ENCODE assay signal across 8 mouse cellular contexts in the genomic region with DNA sequence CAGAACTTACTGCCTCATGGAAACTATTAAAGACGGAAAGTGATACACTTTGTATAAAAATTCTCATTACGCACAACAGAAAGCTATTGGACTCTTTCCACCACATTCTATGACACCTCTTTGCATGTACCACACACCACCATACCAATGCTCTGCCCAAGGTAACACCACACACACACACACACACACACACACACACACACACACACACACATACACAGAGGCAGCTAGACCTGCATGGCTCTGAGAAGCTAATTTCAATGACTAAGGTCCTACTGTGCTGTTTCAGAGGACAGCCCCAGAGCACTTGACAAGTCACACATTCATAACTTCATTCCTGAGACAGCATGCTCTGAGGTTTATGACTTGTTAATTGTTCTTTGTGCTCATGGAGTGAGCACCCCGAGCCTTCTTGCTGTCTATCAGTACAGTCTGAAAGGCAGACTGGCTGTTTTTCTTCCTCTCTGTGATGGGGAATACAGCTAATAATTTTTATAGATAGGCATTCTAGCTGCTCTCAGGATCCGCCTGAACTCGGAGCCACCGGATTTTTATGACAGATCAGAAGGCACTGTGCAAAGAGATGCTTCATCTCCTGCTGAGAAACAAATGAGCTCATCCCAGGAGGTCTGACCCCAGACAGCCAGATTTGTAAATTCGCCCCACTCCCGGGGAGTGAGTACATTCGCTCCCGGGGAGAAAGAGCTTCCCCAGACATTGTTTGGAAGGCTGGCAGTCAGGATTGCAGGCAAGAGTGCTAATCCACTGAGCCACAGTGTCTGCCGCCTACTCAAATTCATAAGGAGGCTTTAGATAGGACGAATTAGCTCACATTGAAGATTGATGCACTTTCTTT.
DNase-seq lines count a peak whose midpoint lies in the region; ATAC-seq and TF ChIP-seq lines count a peak whose summit lies in the region.
"Had no signal": no experiment of that assay in that cellular context is flagged by ENCODE, and none has a peak within 500 bp of the region (broad histone marks: within the 10 kb centered on the region; RNA-seq: fewer than 3 reads in every experiment).

No protein-coding gene starts in this region.

- DNase-seq in Muller cell, postnatal 12 days (ENCODE audit: inconsistent ontology term), result peak; percentile 85
- peak; percentile 48 for DNase-seq in embryonic facial prominence, embryonic 14.5 days (ENCODE audit: low spot score)
- DNase-seq in thymus, postnatal 0 days (ENCODE audit: low spot score), result no peak
- DNase-seq in thymus, postnatal 4 days, result no peak
- DNase-seq in urinary bladder, postnatal 10 days (ENCODE audit: low spot score), result no peak

- ATAC-seq in embryonic facial prominence, embryonic 14.5 days (ENCODE audit: low read depth), result no peak
- peak; percentile 57; the same call in 1 of the 2 replicates for ATAC-seq in hindbrain, embryonic 15.5 days (ENCODE audit: low FRiP score, low read depth)

- no peak for TF ChIP-seq POLR2A in ES-Bruce4 (IDR thresholded peaks at IDR 0.05; ENCODE audit: insufficient read depth, low read length)

- H3K9ac ChIP-seq in ES-Bruce4 (ENCODE audit: low read depth, poor library complexity, severe bottlenecking), result no peak overlapping the region
- H3K9ac ChIP-seq in embryonic facial prominence, embryonic 14.5 days (ENCODE audit: low read depth, low read length), result no peak overlapping the region
- no peak overlapping the region for H3K9ac ChIP-seq in hindbrain, embryonic 15.5 days

- 15% methylated on average over 11 of the region's 12 CpGs for WGBS in embryonic facial prominence, embryonic 14.5 days
- WGBS in hindbrain, embryonic 15.5 days, result 18% methylated on average over 12 of the region's 12 CpGs

- H3K4me1 ChIP-seq in ES-Bruce4 (ENCODE audit: control insufficient read depth, insufficient read depth, low read length), result no peaks in the 10 kb centered on the region
- H3K4me1 ChIP-seq in embryonic facial prominence, embryonic 14.5 days (ENCODE audit: control insufficient read depth, insufficient read depth, low read length), result peaks cover 19% of the 10 kb centered on the region
- H3K4me1 ChIP-seq in hindbrain, embryonic 15.5 days (replicated peaks), result peaks cover 7% of the 10 kb centered on the region; the same call in 1 of the 2 replicates

- TF ChIP-seq CTCF in ES-Bruce4 (IDR thresholded peaks at IDR 0.05; ENCODE audit: low read depth, low read length), result no peak

- H3K4me3 ChIP-seq in ES-Bruce4 (ENCODE audit: low read depth, low read length), result no peak overlapping the region
- no peak overlapping the region for H3K4me3 ChIP-seq in embryonic facial prominence, embryonic 14.5 days (ENCODE audit: low read depth, low read length)
- H3K4me3 ChIP-seq in hindbrain, embryonic 15.5 days, result no peak overlapping the region
- H3K4me3 ChIP-seq: megakaryocyte, embryonic 14.5 days had no signal

- H3K36me3 ChIP-seq in ES-Bruce4 (ENCODE audit: control insufficient read depth, insufficient read depth, low read length, poor library complexity, severe bottlenecking), result no peaks in the 10 kb centered on the region
- no peaks in the 10 kb centered on the region for H3K36me3 ChIP-seq in embryonic facial prominence, embryonic 14.5 days (ENCODE audit: control insufficient read depth, insufficient read depth, low read length)
- peaks cover 15% of the 10 kb centered on the region for H3K36me3 ChIP-seq in hindbrain, embryonic 15.5 days

- no peaks in the 10 kb centered on the region for H3K9me3 ChIP-seq in ES-Bruce4 (replicated peaks; ENCODE audit: control insufficient read depth, insufficient read depth, low read length, poor library complexity, severe bottlenecking)
- H3K9me3 ChIP-seq in embryonic facial prominence, embryonic 14.5 days (ENCODE audit: control insufficient read depth, low read length), result no peaks in the 10 kb centered on the region
- no peaks in the 10 kb centered on the region for H3K9me3 ChIP-seq in hindbrain, embryonic 15.5 days
- H3K9me3 ChIP-seq: megakaryocyte, embryonic 14.5 days had no signal

- TF ChIP-seq EP300 in ES-Bruce4 (IDR thresholded peaks at IDR 0.05; ENCODE audit: insufficient read depth, low read depth, low read length), result 0 out of 2 replicates have a peak, but pooled peaks have one; percentile 19

- no peak overlapping the region for H3K4me2 ChIP-seq in embryonic facial prominence, embryonic 14.5 days (ENCODE audit: low read depth, low read length)
- 0 out of 2 replicates have a peak overlapping the region, but pooled peaks have one; percentile 11 for H3K4me2 ChIP-seq in hindbrain, embryonic 15.5 days

- H3K27ac ChIP-seq in ES-Bruce4 (ENCODE audit: insufficient read depth, low read length), result no peak overlapping the region
- no peak overlapping the region for H3K27ac ChIP-seq in embryonic facial prominence, embryonic 14.5 days (replicated peaks; ENCODE audit: low read depth, low read length)
- H3K27ac ChIP-seq in hindbrain, embryonic 15.5 days (replicated peaks), result peak overlapping the region; percentile 62

- H3K27me3 ChIP-seq in ES-Bruce4 (ENCODE audit: control insufficient read depth, insufficient read depth, low read length, poor library complexity, severe bottlenecking), result no peaks in the 10 kb centered on the region; the same call in 1 of the 2 replicates
- no peaks in the 10 kb centered on the region for H3K27me3 ChIP-seq in embryonic facial prominence, embryonic 14.5 days (replicated peaks; ENCODE audit: control insufficient read depth, insufficient read depth, low read length)
- H3K27me3 ChIP-seq in hindbrain, embryonic 15.5 days, result no peaks in the 10 kb centered on the region
- H3K27me3 ChIP-seq: megakaryocyte, embryonic 14.5 days had no signal

Comparison
In these comparisons a context has a peak if more than half of its experiments do, and no peak if none do; other contexts are left out.
1. DNase-seq: peak in Muller cell, postnatal 12 days (single experiment) and embryonic facial prominence, embryonic 14.5 days (single experiment); none in thymus, postnatal 0 days (single experiment), thymus, postnatal 4 days (single experiment) and urinary bladder, postnatal 10 days (single experiment).